Mouse (Mus musculus): ENCODE data around the gene Sdk1.

DNA sequence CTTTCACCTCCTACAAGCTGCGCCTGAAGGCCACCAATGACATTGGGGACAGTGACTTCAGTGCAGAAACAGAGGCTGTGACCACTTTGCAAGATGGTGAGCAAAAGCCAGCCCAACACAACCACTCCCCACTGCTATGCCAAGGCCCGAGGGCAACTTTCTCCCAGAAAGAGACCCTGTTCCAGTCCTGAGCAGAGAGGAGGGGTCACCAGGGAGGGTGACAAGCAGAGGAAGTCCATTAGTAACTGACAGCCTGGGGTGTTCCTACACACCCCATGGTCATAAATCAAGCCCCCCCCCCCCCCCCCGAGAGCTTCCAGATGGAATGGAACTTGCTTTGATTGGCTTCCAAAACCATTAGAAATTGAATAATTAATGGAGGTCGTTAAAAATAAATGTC is 886.5 kb downstream of the Sdk1 start:
- TF ChIP-seq GATA1 (IDR thresholded peaks at IDR 0.05; ENCODE audit: borderline replicate concordance, low read length) (no peak), FLI1 (IDR thresholded peaks at IDR 0.05; ENCODE audit: low read length) (no peak)

Data from megakaryocyte, embryonic 14.5 days (primary cell).